28 mouse cellular contexts compared by ENCODE assay signal in the genomic region with DNA sequence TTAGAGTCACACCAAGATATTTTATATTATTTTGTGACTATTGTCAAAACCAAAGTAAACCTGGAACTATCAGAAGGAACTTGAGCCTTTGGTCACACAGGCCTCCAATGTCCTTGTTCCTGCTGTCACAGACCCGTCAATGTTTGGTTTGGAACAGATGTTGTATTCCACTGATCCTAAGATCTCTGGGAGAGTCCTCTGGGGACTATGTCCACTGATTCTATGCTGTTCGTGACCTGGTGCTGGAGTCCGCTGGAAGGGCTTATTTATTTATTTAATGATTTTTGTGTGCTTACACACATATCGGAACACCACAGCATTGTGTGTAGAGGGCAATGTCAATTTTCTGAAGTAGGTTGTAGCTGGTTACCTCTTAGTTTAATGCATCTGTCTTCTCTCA.
"Had no signal": no experiment of that assay in that cellular context is flagged by ENCODE, and none has a peak within 500 bp of the region (broad histone marks: within the 10 kb centered on the region; RNA-seq: fewer than 3 reads in every experiment).

No protein-coding gene starts in this region.

- H3K4me2 ChIP-seq: embryonic facial prominence, embryonic 12.5 days; embryonic facial prominence, embryonic 13.5 days; embryonic facial prominence, embryonic 15.5 days; forebrain, embryonic 12.5 days; forebrain, embryonic 13.5 days; forebrain, embryonic 15.5 days had no signal

- ATAC-seq: forebrain, embryonic 13.5 days; forebrain, embryonic 14.5 days; forebrain, embryonic 15.5 days; forebrain, embryonic 16.5 days; forebrain, postnatal 0 days had no signal

- H3K9ac ChIP-seq: embryonic facial prominence, embryonic 12.5 days; embryonic facial prominence, embryonic 13.5 days; embryonic facial prominence, embryonic 15.5 days; forebrain, embryonic 12.5 days; forebrain, embryonic 13.5 days; forebrain, embryonic 15.5 days; forebrain, postnatal 0 days had no signal

- H3K9me3 ChIP-seq: embryonic facial prominence, embryonic 15.5 days had no signal

- H3K27me3 ChIP-seq: embryonic facial prominence, embryonic 12.5 days; embryonic facial prominence, embryonic 13.5 days; embryonic facial prominence, embryonic 15.5 days; forebrain, embryonic 12.5 days; forebrain, embryonic 13.5 days; forebrain, embryonic 15.5 days had no signal

- H3K36me3 ChIP-seq: embryonic facial prominence, embryonic 10.5 days; embryonic facial prominence, embryonic 12.5 days; embryonic facial prominence, embryonic 13.5 days; embryonic facial prominence, embryonic 15.5 days; forebrain, embryonic 10.5 days; forebrain, embryonic 12.5 days; forebrain, embryonic 15.5 days had no signal

- H3K4me1 ChIP-seq: embryonic facial prominence, embryonic 10.5 days; embryonic facial prominence, embryonic 12.5 days; embryonic facial prominence, embryonic 13.5 days; embryonic facial prominence, embryonic 15.5 days; forebrain, embryonic 10.5 days; forebrain, embryonic 12.5 days; forebrain, embryonic 13.5 days; forebrain, embryonic 15.5 days had no signal

- DNase-seq: cerebellum, adult 8-10 months; cerebellum, adult 9-10 months; cerebellum, adult 9-11 months; cerebellum, postnatal 10 days; cerebellum, postnatal 14 days; cerebellum, postnatal 25 days; cerebellum, postnatal 36 days; embryo, embryonic 11 days; forebrain, postnatal 0 days; gastrocnemius, adult 2 months; gastrocnemius, postnatal 10 days; gastrocnemius, postnatal 14 days; gastrocnemius, postnatal 25 days; gastrocnemius, postnatal 36 days; heart, adult 11 months; heart, adult 18-20 months; heart, adult 2 months had no signal

- H3K27ac ChIP-seq: embryonic facial prominence, embryonic 10.5 days; embryonic facial prominence, embryonic 12.5 days; embryonic facial prominence, embryonic 13.5 days; embryonic facial prominence, embryonic 15.5 days; forebrain, embryonic 10.5 days; forebrain, embryonic 12.5 days; forebrain, embryonic 13.5 days; forebrain, embryonic 15.5 days; gastrocnemius, adult 2 months; heart, adult 2 months had no signal

- H3K4me3 ChIP-seq: embryonic facial prominence, embryonic 10.5 days; embryonic facial prominence, embryonic 12.5 days; embryonic facial prominence, embryonic 13.5 days; embryonic facial prominence, embryonic 15.5 days; erythroblast, embryonic 14.5 days; forebrain, embryonic 10.5 days; forebrain, embryonic 12.5 days; forebrain, embryonic 13.5 days; forebrain, embryonic 15.5 days; gastrocnemius, adult 2 months; heart, adult 2 months had no signal
